Mouse (Mus musculus) CD4-positive, CD25-positive, alpha-beta regulatory T cell, adult 9 weeks (primary cell): ENCODE results near the gene Olfr1564. TPM values are rescaled to one million over a fixed set of nuclear protein-coding genes. Genes with fewer than 3 reads are reported as not detected.

Experiments
- polyA plus RNA-seq: library from polyadenylated mRNA; unstranded; fragments of 100-300 nt; shearing (Covaris generic); gene quantifications from one replicate; pipeline ENCODE4 v1.2.1, GENCODE M21; 2017

Olfr1564 gene
- not detected for polyA plus RNA-seq

DNA sequence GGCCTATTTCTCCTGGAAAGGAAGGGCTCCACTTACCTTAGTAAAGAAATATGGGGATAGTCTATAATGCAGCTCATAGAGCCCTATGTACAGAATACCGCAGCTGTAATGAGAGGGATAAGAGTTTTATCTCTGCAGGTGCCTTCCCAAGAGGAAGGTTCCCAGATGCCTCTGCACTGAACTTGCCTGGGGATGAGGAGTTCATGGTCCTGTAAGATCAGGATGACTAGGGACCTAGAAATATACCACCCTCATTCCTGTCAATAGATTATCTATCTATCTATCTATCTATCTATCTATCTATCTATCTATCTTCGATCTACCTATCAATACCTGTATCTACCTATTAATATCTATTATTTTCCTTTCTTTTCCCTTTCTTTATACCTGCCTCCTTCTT lies at the start of gene Olfr1564:
Gene Olfr1564 (minus strand): TSS at position 101 of the 400 bp plus-strand sequence.

GRCm38 (mm10) chr17:33264376-33264775 lies 42.9 kb upstream of the Olfr1564 start, which contains the start of gene Olfr63:
TSS of gene Olfr63 (plus strand) at chr17:33264676.

DNA sequence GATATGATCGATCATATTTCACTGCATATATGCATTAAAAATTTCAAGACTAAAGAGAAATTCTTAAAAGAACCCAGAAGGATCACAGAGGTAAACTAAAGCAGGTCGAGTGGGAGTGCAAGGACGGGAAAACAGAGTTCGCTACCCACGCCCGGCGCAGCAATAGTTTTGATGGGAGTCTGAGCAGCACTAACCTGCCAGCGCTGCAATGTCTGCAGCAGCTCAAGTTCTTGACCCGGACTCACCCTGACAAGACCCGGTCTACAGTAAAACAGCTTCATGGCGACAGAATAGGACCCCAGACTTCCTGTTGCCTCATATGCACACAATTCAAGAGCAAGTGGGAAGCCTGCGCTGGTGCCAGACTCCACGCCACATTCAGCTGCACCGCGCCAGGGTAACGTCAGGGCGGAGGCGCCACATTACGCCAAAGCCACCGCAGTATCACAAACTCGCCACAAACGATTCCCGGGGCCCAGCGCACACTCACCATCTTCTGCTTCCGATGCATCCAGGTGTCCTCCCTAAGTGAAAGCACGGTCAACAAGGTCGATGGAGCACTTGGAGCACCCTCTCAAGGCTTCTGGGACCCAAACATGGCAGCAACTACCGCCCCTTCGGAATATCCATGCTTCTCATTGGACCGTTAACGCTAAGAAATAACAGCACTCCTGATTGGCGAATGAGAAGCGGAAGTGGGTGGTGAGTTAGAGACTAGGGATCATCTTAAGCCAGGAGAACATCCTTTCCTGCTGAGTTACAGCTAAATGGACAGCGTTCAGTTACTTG lies 33.2 kb upstream of the Olfr1564 start, which contains the start of gene Zfp955a:
Gene Zfp955a (minus strand): TSS at position 616 of the 789 bp plus-strand sequence.

GRCm38 (mm10) chr17:33191002-33191401 lies 30.5 kb downstream of the Olfr1564 start, which contains the start of gene Olfr239:
TSS of gene Olfr239 (plus strand) at chr17:33191302.

GRCm38 (mm10) chr17:33168147-33168546 lies 53.3 kb downstream of the Olfr1564 start, which contains the start of gene Olfr55:
TSS of gene Olfr55 (plus strand) at chr17:33168447.

Other genes starting within 250 kb of the Olfr1564 start
- 20.4 TPM for gene Zfp952, start 228.6 kb downstream of the Olfr1564 start, polyA plus RNA-seq
- gene Zfp763, start 188.3 kb downstream of the Olfr1564 start, polyA plus RNA-seq, result 12.3 TPM
- gene 4921501E09Rik, start 153.6 kb downstream of the Olfr1564 start, polyA plus RNA-seq, result not detected
- 8.9 TPM for gene Zfp563, start 132.4 kb downstream of the Olfr1564 start, polyA plus RNA-seq
- not detected for gene Morc2b, start 82.0 kb downstream of the Olfr1564 start, polyA plus RNA-seq
- not detected for gene Olfr55, start 53.2 kb downstream of the Olfr1564 start, polyA plus RNA-seq
- gene Olfr239, start 30.4 kb downstream of the Olfr1564 start, polyA plus RNA-seq, result not detected
- gene Zfp955a, start 33.5 kb upstream of the Olfr1564 start, polyA plus RNA-seq, result 22.1 TPM
- not detected for gene Olfr63, start 43.0 kb upstream of the Olfr1564 start, polyA plus RNA-seq
- gene Zfp955b, start 67.9 kb upstream of the Olfr1564 start, polyA plus RNA-seq, result 11.3 TPM
- 13.8 TPM for gene Zfp81, start 137.2 kb upstream of the Olfr1564 start, polyA plus RNA-seq
- gene Zfp101, start 173.0 kb upstream of the Olfr1564 start, polyA plus RNA-seq, result 9.4 TPM
- not detected for gene Actl9, start 211.2 kb upstream of the Olfr1564 start, polyA plus RNA-seq